Mouse (Mus musculus): ENCODE data around the gene Pygb. TPM values are rescaled to one million over a fixed set of nuclear protein-coding genes. Genes with fewer than 3 reads are reported as not detected.

The Pygb gene
- polyA plus RNA-seq, 3 experiments from 2014 or later = 45.0 to 48.4 (median 46.1) TPM

DNA sequence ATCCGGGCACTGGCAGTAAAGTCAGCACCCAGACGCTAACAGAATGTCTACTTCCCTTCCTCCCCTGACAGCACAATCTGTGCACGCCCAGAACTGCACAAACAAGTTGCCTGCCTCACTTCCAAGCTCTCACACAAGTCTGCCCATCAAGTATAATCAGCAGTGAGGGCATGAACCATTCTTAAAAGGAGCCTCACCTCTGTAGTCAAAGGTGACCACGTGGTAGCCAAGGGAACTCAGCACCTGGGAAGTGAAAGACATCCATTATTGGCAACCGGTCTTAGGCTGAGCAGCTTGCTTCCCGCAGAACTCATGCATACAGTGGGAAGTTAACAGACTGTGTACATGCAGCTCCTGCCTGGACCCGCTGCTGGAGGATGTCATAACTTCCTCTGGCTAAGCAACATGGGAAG is 55.5 kb downstream of the Pygb start:
- ATAC-seq = no peak

DNA sequence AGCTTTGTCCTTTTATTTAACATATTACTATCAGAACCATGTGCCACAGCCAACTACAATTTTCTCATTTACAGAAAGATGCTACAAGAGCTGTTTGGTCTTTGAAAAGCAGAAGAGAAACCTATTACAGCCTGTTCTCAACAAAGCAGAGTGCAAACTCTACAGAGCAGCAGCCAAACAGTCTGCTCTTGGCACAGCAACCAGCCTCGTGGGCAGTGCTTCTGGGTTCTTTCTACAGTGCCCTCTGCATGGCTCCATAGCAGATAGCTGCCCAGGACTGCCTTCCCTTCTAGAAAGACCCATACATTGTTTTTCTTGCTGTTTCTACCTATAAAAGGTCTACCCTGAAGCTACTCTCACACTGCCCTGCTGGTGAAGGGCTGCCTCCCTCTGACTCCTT is 58.3 kb downstream of the Pygb start:
- no peak for ATAC-seq

DNA sequence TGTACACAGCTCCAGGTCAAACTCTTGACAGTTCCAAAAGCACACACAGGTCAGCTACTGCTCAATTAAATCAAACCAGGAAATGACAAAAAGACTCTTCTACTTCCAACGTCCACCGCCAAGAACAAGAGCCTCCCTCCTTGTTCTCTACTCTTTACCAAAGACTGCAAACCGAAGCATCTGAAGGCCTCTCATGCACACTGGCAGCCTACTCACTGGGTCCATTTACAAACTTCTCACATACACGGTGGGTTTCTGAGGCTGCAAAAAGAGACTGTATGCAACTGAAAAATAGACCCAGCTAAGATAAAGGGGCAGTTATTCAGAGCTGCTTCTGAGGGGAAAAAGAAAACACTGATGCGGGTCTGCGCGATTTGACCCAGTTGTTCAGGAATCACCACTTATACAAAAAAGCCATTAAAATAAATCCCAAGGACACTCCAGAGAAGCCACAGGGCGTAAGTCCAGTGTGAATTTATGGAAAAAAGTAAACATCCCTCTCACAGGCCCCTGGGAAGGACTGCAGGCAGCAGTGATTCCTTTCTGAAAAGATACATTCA is 61.0 kb downstream of the Pygb start:
- no peak for ATAC-seq

DNA sequence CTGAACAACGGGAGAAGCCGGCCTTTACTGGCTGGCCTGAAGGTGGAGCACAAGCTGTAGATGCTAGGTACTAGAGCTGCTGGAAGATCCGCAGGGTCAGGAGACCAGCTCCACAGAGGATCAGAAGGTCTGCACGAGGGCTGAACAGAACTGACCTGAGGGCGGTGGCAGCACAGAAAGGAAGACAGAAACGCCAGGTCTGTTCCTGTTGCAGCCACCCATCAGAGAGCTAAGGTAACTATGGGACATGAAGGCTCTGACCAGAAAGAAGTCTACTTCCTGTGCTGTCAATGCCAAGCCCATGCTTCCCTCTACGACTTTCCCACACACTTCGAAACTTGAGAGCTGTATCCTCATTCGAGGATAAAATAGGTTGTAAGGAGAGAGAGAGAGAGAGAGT is 64.7 kb downstream of the Pygb start:
- ATAC-seq = no peak

DNA sequence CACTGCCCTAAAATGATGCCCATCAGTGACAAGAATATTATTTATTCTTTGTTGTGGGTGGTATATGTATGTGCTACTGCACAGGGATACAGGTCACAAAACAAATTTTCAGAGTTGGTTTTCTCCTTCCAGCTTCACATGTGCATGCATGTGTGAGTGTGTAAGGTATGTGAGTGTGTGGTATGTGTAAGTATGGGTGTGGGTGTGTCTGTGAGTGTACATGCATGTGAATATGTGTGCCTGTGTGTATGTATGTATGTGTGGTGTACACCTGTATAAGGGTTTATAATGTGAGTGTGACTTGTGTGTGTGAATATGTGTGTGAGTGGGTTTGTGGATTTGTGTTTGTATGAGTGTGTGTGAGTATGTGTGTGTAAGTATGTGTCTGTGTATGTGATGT is 68.7 kb downstream of the Pygb start:
- ATAC-seq = no peak

DNA sequence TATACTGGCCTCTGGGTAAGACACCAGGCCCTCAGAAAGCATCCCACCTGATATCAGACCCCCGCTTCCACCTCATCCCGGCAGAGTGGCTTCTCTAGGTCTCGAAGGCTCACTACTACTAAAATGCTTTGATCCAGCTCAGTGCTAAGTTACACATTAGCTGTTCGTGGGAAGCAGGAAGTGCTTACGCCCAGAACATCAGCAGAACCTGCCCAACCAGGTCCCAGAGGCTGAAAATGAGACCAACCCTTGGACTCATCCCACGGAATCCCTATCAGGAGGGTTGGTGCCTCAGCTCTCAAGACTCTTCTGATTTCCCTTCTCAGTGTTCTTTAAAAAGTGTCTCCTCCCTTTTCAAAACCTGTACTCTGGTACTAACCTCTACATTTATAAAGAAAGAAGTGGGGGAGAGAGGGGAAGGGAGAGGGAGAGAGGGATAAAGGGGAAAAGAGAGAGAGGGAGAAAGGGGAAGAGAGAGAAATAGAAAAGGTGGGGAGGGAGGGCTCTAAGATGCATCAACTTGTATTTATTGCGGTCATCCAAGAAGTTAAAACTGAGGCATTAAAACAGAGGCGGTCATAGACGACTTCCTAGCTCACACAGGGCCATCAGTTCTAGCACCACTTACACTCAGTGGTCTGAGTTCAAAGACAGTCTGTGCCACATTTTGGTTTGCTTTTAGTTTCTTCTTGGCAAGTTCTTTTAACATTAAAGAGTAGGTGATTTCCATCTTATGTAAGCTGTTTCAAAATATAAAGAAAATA is 72.4 kb downstream of the Pygb start:
- ATAC-seq = no peak

DNA sequence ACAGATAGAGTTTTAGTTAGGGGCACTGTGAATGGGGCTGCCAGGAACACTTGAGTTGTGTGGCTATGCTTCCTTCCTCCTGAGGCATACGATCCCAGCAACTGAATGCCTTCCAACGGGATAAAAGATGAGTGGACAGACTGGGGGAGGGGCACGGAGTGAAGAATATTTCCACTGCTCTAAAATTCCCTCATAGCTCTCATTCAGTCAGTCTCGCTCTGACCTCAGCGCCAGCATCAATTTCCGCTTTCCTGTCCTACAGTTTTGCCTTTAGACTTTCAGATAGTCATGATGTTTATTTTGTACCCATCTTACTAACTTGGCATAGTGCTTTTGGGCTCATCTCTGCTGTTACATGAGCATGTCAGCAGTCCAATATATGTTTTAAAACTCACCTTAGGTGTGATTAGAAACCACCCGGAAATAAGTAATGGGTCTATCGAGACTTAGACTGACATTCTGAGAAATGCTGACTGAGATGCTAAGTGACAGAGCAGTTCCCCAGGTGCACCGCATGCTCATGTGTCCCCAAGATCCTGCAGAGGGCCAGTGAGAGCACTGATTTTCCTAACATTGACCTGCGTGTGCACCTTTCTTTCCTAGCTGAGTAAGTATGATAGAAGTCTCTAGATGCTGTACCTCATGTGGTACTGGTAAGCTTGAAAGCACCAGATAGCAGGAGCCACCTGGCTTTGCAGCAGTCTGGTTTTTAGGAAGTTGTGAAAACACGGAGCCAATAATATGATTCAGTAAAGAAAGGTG is 73.4 kb downstream of the Pygb start:
- ATAC-seq = no peak

DNA sequence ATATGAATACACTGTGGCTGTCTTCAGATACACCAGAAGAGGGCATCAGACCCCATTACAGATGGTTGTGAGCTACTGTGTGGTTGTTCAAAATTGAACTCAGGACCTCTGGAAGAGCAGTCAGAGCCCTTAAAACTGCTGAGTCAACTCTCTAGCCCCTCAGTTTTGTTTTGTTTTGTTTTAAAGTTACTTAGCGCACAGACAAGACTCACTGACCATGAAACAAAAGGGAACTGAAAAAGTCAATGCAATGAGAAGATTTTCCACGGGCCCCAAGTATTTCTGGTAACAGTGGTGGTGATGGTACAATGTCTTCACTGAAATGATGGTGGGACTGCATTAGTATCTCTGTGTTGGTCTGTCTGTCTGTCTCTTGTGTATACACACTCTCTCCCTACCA is 74.6 kb downstream of the Pygb start:
- peak; percentile 49 for ATAC-seq

DNA sequence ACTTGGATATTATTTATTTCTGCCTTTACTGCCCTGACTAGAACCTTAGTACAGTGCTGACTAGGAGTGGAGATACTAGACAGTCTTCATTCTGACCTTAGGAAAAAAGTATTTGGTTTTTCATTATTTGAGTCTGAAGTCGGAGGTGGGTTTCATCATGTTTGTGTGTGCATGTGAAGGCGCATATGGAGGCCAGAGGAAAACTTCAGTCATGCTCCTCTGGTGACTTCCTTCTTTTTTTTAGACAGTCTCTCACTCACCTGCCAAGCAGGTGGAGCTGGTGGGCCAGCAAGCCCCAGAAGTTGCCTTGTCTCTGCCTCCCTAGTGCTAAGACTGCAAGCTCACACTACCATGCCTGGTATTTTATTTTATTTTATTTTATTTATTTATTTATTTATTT is 80.5 kb downstream of the Pygb start:
- ATAC-seq = no peak

DNA sequence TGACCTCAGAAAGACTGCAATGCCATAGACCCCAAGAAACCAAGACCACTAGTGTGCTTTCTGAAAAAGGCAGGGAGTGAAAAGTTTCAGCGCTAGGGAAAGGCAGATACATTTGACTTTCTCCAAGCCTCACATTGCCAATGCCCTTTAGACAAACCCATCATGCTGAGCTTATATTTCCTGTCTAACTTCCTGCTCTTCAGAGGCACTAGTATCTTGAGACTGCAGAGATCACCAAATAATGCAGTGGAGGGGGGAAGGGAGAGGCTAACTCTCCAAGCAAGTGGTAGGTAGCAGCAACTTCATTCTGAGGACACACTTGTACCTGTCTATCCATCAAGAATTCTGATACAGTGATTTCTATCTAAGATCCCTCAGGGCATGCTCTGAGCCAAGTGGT is 82.9 kb downstream of the Pygb start:
- peak; percentile 96 for ATAC-seq

DNA sequence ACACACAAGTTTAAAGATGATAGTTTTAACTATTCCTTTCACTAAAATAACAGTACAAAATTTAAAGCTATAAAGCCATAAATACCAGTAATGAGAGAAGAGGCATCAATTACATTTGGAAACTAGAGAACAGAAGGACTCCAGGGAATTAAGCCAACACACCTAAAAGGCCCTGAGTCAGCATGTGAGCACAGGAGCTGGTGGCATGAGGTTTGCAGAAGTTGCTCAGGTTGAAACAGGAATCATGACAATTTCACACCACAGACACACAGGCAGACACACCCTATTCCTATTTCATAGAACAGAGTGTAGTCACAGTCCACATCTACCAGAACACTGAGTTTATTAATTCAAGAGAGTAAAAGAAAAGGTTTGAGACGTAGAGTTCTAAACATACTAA is 88.0 kb downstream of the Pygb start:
- no peak for ATAC-seq

DNA sequence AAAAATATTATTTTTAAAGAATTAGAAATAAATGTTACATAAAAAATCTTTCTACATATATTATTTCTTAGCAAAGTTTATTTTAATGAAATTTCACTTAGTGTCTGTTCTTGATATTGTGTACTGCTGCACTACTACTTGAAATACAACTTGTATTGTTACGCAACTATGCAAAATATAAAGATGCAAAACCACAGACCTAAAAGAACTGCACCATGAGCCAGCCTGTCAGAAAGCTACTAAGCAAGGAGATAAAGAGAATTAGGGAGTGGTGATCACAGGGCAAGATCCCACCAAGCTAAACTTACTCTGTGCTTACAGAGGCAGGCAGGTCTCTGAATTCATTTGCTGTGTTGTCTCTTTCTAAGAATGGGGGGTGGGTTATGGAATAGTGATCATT is 88.7 kb downstream of the Pygb start:
- ATAC-seq = no peak

DNA sequence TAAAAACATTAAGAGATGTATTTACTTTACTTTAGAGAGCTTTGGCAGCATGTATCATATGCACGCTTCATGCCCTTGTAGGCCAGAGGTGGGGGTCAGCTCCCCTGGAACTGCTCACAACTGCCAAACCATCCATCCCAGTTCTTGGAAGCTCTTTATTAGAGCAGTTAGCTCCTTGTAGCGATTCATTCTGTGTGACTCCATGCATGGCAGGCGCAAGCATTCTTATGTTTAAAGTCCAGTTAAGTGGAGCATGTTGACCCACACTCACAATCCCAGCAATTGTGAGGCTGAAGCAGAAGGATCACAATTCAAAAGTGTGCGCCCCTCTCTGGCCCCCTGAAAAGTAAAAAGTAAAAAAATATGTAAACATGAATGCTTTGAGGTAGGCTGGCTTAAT is 91.0 kb downstream of the Pygb start:
- ATAC-seq = no peak

Other genes with a start within 250 kb of the Pygb start
- gene Cst7, start 216.3 kb upstream of the Pygb start, polyA plus RNA-seq (2017; shearing (Covaris generic)) = 100 to 1,000 TPM; 241 to 305 (median 284) TPM
- gene Apmap, start 178.2 kb upstream of the Pygb start, polyA plus RNA-seq (2017; shearing (Covaris generic)) = 10 to 100 TPM; 14.9 to 16.8 (median 15.8) TPM
- gene Acss1, start 118.2 kb upstream of the Pygb start, polyA plus RNA-seq (2017; shearing (Covaris generic)) = 10 to 100 TPM in 2 of 3 experiments, 1 to 10 TPM in 1; 7.4 to 18.7 (median 13.7) TPM
- gene Vsx1, start 97.4 kb upstream of the Pygb start, polyA plus RNA-seq (2017; shearing (Covaris generic)) = not detected
- 10 to 100 TPM; 20.2 to 37.4 (median 35.8) TPM for gene Entpd6, start 37.7 kb upstream of the Pygb start, polyA plus RNA-seq (2017; shearing (Covaris generic))
- gene Abhd12, start 118.0 kb downstream of the Pygb start, polyA plus RNA-seq (2017; shearing (Covaris generic)) = 10 to 100 TPM in 2 of 3 experiments, 1 to 10 TPM in 1; 8.9 to 20.2 (median 18.5) TPM
- 10 to 100 TPM in 1 of 3 experiments, 1 to 10 TPM in 2; 4.6 to 21.8 (median 7.5) TPM for gene Gins1, start 118.7 kb downstream of the Pygb start, polyA plus RNA-seq (2017; shearing (Covaris generic))

Measured in inflammation-experienced regulatory T-cells, adult 6 months (primary cell).